Mouse (Mus musculus) stomach, embryonic 15.5 days (tissue): ENCODE results near the gene Nol6. TPM values are rescaled to one million over a fixed set of nuclear protein-coding genes. Genes with fewer than 3 reads are reported as not detected.
"Not testable (repeated sequence)": the region's sequence is repeated elsewhere in the genome, so short reads cannot be mapped to it uniquely, and the experiment has no call there.

Experiments
- ATAC-seq: fragments of 200-750 bp; cut with Nextera tagmentation; 2 replicates; pipeline ENCODE4 v1.8.0; 2017; ENCODE audit warnings: low read depth, moderate number of reproducible peaks, moderate TSS enrichment; ENCODE audit not compliant: insufficient read depth, low FRiP score
- H3K27ac ChIP-seq: fragments of 300-500 bp; sonication (generic); 2 replicates; pipeline ENCODE4 v1.5.1; 2015; ENCODE audit warnings: mild to moderate bottlenecking, inconsistent platforms
- H3K27me3 ChIP-seq: fragments of 300-500 bp; sonication (generic); replicated peaks from 2 replicates; pipeline ENCODE4 v1.6.1; 2015; ENCODE audit warnings: inconsistent platforms
- H3K36me3 ChIP-seq: fragments of 300-500 bp; sonication (generic); 2 replicates; pipeline ENCODE4 v1.6.1; 2015; ENCODE audit warnings: inconsistent platforms
- H3K4me1 ChIP-seq: fragments of 300-500 bp; sonication (generic); 2 replicates; pipeline ENCODE4 v1.6.1; 2015; ENCODE audit warnings: inconsistent platforms
- H3K4me2 ChIP-seq: fragments of 300-500 bp; sonication (generic); 2 replicates; pipeline ENCODE4 v1.6.1; 2015; ENCODE audit warnings: mild to moderate bottlenecking, inconsistent platforms
- H3K4me3 ChIP-seq: fragments of 300-500 bp; sonication (generic); replicated peaks from 2 replicates; pipeline ENCODE4 v1.5.1; 2015; ENCODE audit warnings: inconsistent platforms
- H3K9ac ChIP-seq: fragments of 300-500 bp; sonication (generic); 2 replicates; pipeline ENCODE4 v1.6.1; 2015; ENCODE audit warnings: inconsistent platforms
- H3K9me3 ChIP-seq: fragments of 300-500 bp; sonication (generic); 2 replicates; pipeline ENCODE4 v1.6.1; 2016; ENCODE audit warnings: inconsistent platforms
- WGBS: fragments of 180-500 bp; shearing (Covaris S2); methylation state at CpG from one replicate; pipeline ENCODE4 v1.1.7; 2015; 5-methylcytosine and 5-hydroxymethylcytosine counted together
- polyA plus RNA-seq: library from polyadenylated mRNA; unstranded; fragments of >200 nt; fragmentation: Nextera tagmentation; extraction: Ambion mirVana; gene quantifications from 2 replicates; pipeline ENCODE4 v1.2.1, GENCODE M21; 2015

The Nol6 gene
- polyA plus RNA-seq, 1 experiment from 2014 or later, result 20.1 TPM

- 0 out of 2 replicates have a peak overlapping the region, but pooled peaks have one; percentile 50 for H3K27ac ChIP-seq
- H3K4me1 ChIP-seq, result peaks cover 34% of the 10 kb centered on the region
- no peaks in the 10 kb centered on the region for H3K36me3 ChIP-seq
- ATAC-seq, result peak; percentile 18
- H3K9ac ChIP-seq, result no peak overlapping the region
- H3K4me2 ChIP-seq, result peak overlapping the region; percentile 91; the same call in 1 of the 2 replicates
- 53% methylated on average over 8 of the region's 8 CpGs for WGBS
- H3K4me3 ChIP-seq, result peak overlapping the region; percentile 44
- peaks cover 4% of the 10 kb centered on the region; the same call in 1 of the 2 replicates for H3K27me3 ChIP-seq
- no peaks in the 10 kb centered on the region for H3K9me3 ChIP-seq
Observed at GRCm38 (mm10) chr4:41096169-41096568, 28.1 kb downstream of the Nol6 start.

GRCm38 (mm10) chr4:41094361-41094760 lies 29.9 kb downstream of the Nol6 start:
- Histone ChIP-seq H3K4me1 (peaks cover 34% of the 10 kb centered on the region), H3K9me3 (no peaks in the 10 kb centered on the region), H3K4me2 (no peak overlapping the region), H3K9ac (no peak overlapping the region), H3K4me3 (no peak overlapping the region), H3K27ac (peak overlapping the region; percentile 31; the same call in 1 of the 2 replicates), H3K27me3 (peaks cover 4% of the 10 kb centered on the region; the same call in 1 of the 2 replicates), H3K36me3 (no peaks in the 10 kb centered on the region)
- peak; percentile 70 for ATAC-seq
- 43% methylated on average over 9 of the region's 9 CpGs for WGBS

GRCm38 (mm10) chr4:41092958-41093357 lies 31.3 kb downstream of the Nol6 start:
- no peak overlapping the region for H3K4me3 ChIP-seq
- H3K9me3 ChIP-seq, result no peaks in the 10 kb centered on the region
- 63% methylated on average over 1 of the region's 1 CpGs for WGBS
- H3K27me3 ChIP-seq, result no peaks in the 10 kb centered on the region
- ATAC-seq, result no peak
- H3K9ac ChIP-seq, result no peak overlapping the region
- H3K4me2 ChIP-seq, result no peak overlapping the region
- peaks cover 27% of the 10 kb centered on the region for H3K4me1 ChIP-seq
- H3K36me3 ChIP-seq, result no peaks in the 10 kb centered on the region
- H3K27ac ChIP-seq, result no peak overlapping the region

- no peaks in the 10 kb centered on the region for H3K9me3 ChIP-seq
- no peaks in the 10 kb centered on the region for H3K36me3 ChIP-seq
- no peaks in the 10 kb centered on the region for H3K27me3 ChIP-seq
- H3K9ac ChIP-seq, result no peak overlapping the region
- no peak overlapping the region for H3K4me3 ChIP-seq
- WGBS, result 29% methylated on average over 3 of the region's 3 CpGs
- H3K27ac ChIP-seq, result no peak overlapping the region
- no peak for ATAC-seq
- peaks cover 15% of the 10 kb centered on the region; the same call in 1 of the 2 replicates for H3K4me1 ChIP-seq
- H3K4me2 ChIP-seq, result no peak overlapping the region
Observed at GRCm38 (mm10) chr4:41091391-41091790, 32.9 kb downstream of the Nol6 start.

GRCm38 (mm10) chr4:41089705-41090104 lies 34.5 kb downstream of the Nol6 start:
- Histone ChIP-seq H3K27me3 (no peaks in the 10 kb centered on the region), H3K4me2 (no peak overlapping the region), H3K4me3 (no peak overlapping the region), H3K36me3 (no peaks in the 10 kb centered on the region), H3K9ac (no peak overlapping the region), H3K27ac (peak overlapping the region; percentile 23; the same call in 1 of the 2 replicates), H3K9me3 (no peaks in the 10 kb centered on the region), H3K4me1 (peaks cover 5% of the 10 kb centered on the region; the same call in 1 of the 2 replicates)
- WGBS, result 52% methylated on average over 2 of the region's 2 CpGs
- ATAC-seq, result no peak

GRCm38 (mm10) chr4:41089189-41089588 lies 35.1 kb downstream of the Nol6 start:
- Histone ChIP-seq H3K4me2 (no peak overlapping the region), H3K4me1 (0 out of 2 replicates have a peak, but pooled peaks cover under 1% of the 10 kb centered on the region), H3K27ac (peak overlapping the region; percentile 11; the same call in 1 of the 2 replicates), H3K4me3 (no peak overlapping the region), H3K9me3 (no peaks in the 10 kb centered on the region), H3K27me3 (no peaks in the 10 kb centered on the region), H3K9ac (no peak overlapping the region), H3K36me3 (no peaks in the 10 kb centered on the region)
- 70% methylated on average over 4 of the region's 4 CpGs for WGBS
- no peak for ATAC-seq

- H3K36me3 ChIP-seq, result no peaks in the 10 kb centered on the region
- no peak overlapping the region for H3K27ac ChIP-seq
- no peak overlapping the region for H3K9ac ChIP-seq
- WGBS, result 77% methylated on average over 16 of the region's 16 CpGs
- no peaks in the 10 kb centered on the region for H3K4me1 ChIP-seq
- no peak overlapping the region for H3K4me2 ChIP-seq
- no peaks in the 10 kb centered on the region for H3K27me3 ChIP-seq
- H3K9me3 ChIP-seq, result no peaks in the 10 kb centered on the region
- ATAC-seq, result peak; percentile 88
- H3K4me3 ChIP-seq, result no peak overlapping the region
Observed at GRCm38 (mm10) chr4:41087459-41088298, 36.6 kb downstream of the Nol6 start.

GRCm38 (mm10) chr4:41086947-41087346 lies 37.3 kb downstream of the Nol6 start:
- Histone ChIP-seq H3K36me3 (no peaks in the 10 kb centered on the region), H3K9me3 (no peaks in the 10 kb centered on the region), H3K27me3 (no peaks in the 10 kb centered on the region), H3K4me2 (no peak overlapping the region), H3K4me3 (no peak overlapping the region), H3K4me1 (no peaks in the 10 kb centered on the region), H3K27ac (no peak overlapping the region), H3K9ac (no peak overlapping the region)
- ATAC-seq, result peak; percentile 66; the same call in 1 of the 2 replicates
- WGBS, result 71% methylated on average over 9 of the region's 9 CpGs

GRCm38 (mm10) chr4:41084819-41085218 lies 39.4 kb downstream of the Nol6 start:
- Histone ChIP-seq H3K4me2 (no peak overlapping the region), H3K4me1 (no peaks in the 10 kb centered on the region), H3K27me3 (no peaks in the 10 kb centered on the region), H3K27ac (no peak overlapping the region), H3K9me3 (no peaks in the 10 kb centered on the region), H3K36me3 (no peaks in the 10 kb centered on the region), H3K4me3 (no peak overlapping the region), H3K9ac (no peak overlapping the region)
- WGBS, result 82% methylated on average over 4 of the region's 4 CpGs
- ATAC-seq, result no peak

- not testable (repeated sequence) for H3K9ac ChIP-seq, H3K4me3 ChIP-seq, H3K27ac ChIP-seq, H3K4me2 ChIP-seq, H3K4me1 ChIP-seq, H3K27me3 ChIP-seq, ATAC-seq, H3K9me3 ChIP-seq, H3K36me3 ChIP-seq
- WGBS, result 61% methylated on average over 4 of the region's 4 CpGs
Observed at GRCm38 (mm10) chr4:41082803-41083202, 41.5 kb downstream of the Nol6 start.

- Histone ChIP-seq H3K27me3 (no peaks in the 10 kb centered on the region), H3K27ac (no peak overlapping the region), H3K4me1 (no peaks in the 10 kb centered on the region), H3K36me3 (no peaks in the 10 kb centered on the region), H3K9me3 (no peaks in the 10 kb centered on the region), H3K4me3 (no peak overlapping the region), H3K9ac (no peak overlapping the region), H3K4me2 (no peak overlapping the region)
- 74% methylated on average over 5 of the region's 5 CpGs for WGBS
- ATAC-seq, result no peak
Observed at GRCm38 (mm10) chr4:41081733-41082132, 42.5 kb downstream of the Nol6 start.

- H3K4me3 ChIP-seq, result no peak overlapping the region
- 59% methylated on average over 6 of the region's 6 CpGs for WGBS
- no peaks in the 10 kb centered on the region for H3K36me3 ChIP-seq
- H3K4me2 ChIP-seq, result no peak overlapping the region
- no peak for ATAC-seq
- H3K27me3 ChIP-seq, result no peaks in the 10 kb centered on the region
- no peaks in the 10 kb centered on the region for H3K9me3 ChIP-seq
- H3K9ac ChIP-seq, result no peak overlapping the region
- no peaks in the 10 kb centered on the region for H3K4me1 ChIP-seq
- no peak overlapping the region for H3K27ac ChIP-seq
Observed at GRCm38 (mm10) chr4:41078726-41079125, 45.5 kb downstream of the Nol6 start.
